Comparison of ENCODE assay signal across 8 mouse cellular contexts in genomic region chrX:119927081-119927571, GRCm38 (mm10). TPM values are rescaled to one million over a fixed set of nuclear protein-coding genes. Genes with fewer than 3 reads are reported as not detected.
DNase-seq lines count a peak whose midpoint lies in the region; ATAC-seq and TF ChIP-seq lines count a peak whose summit lies in the region.

Pabpc5 (plus strand) TSS chrX:119927196.

- peak; percentile 94 for ATAC-seq in embryonic facial prominence, embryonic 11.5 days (replicated peaks; ENCODE audit: insufficient number of reproducible peaks, low FRiP score, low TSS enrichment, low read depth)
- ATAC-seq in midbrain, embryonic 12.5 days (ENCODE audit: low FRiP score, low read depth) = peak; percentile 99
- ATAC-seq in stomach, embryonic 14.5 days (ENCODE audit: insufficient number of reproducible peaks, insufficient read depth, low FRiP score, low read depth) = peak; percentile 92

- H3K4me3 ChIP-seq in embryonic facial prominence, embryonic 11.5 days (ENCODE audit: low read depth, low read length) = peak within 1 kb of the TSS; percentile 37
- no peak within 1 kb of the TSS for H3K4me3 ChIP-seq in kidney, adult 2 months (ENCODE audit: insufficient read depth, low read depth, low read length)
- H3K4me3 ChIP-seq in midbrain, embryonic 12.5 days = peak within 1 kb of the TSS; percentile 40
- peak within 1 kb of the TSS; percentile 33 for H3K4me3 ChIP-seq in stomach, embryonic 14.5 days (ENCODE audit: low read depth, low read length)

- H3K27me3 ChIP-seq in embryonic facial prominence, embryonic 11.5 days (ENCODE audit: control insufficient read depth, insufficient read depth, low read length) = no peaks in the 10 kb centered on the region
- H3K27me3 ChIP-seq in kidney, adult 2 months (replicated peaks; ENCODE audit: control insufficient read depth, insufficient read depth, low read length) = no peaks in the 10 kb centered on the region
- H3K27me3 ChIP-seq in midbrain, embryonic 12.5 days = no peaks in the 10 kb centered on the region
- H3K27me3 ChIP-seq in stomach, embryonic 14.5 days (ENCODE audit: control insufficient read depth, insufficient read depth, low read length) = no peaks in the 10 kb centered on the region

- H3K4me1 ChIP-seq in embryonic facial prominence, embryonic 11.5 days (ENCODE audit: control insufficient read depth, insufficient read depth, low read length) = no peaks in the 10 kb centered on the region
- no peaks in the 10 kb centered on the region for H3K4me1 ChIP-seq in kidney, adult 2 months (ENCODE audit: control insufficient read depth, insufficient read depth, low read length)
- no peaks in the 10 kb centered on the region for H3K4me1 ChIP-seq in midbrain, embryonic 12.5 days
- no peaks in the 10 kb centered on the region for H3K4me1 ChIP-seq in stomach, embryonic 14.5 days (ENCODE audit: control insufficient read depth, insufficient read depth, low read length)

- no peaks in the 10 kb centered on the region for H3K9me3 ChIP-seq in embryonic facial prominence, embryonic 11.5 days (replicated peaks; ENCODE audit: control insufficient read depth, low read length)
- no peaks in the 10 kb centered on the region for H3K9me3 ChIP-seq in midbrain, embryonic 12.5 days
- no peaks in the 10 kb centered on the region for H3K9me3 ChIP-seq in stomach, embryonic 14.5 days (ENCODE audit: control insufficient read depth, low read depth, low read length)

- intact Hi-C loops in left cerebral cortex, postnatal 36 days (cut with DNase I) = no loop called here

- no peak for TF ChIP-seq POLR2A in kidney, adult 2 months (IDR thresholded peaks at IDR 0.05; ENCODE audit: low read depth, low read length)

- no peaks in the 10 kb centered on the region for H3K36me3 ChIP-seq in embryonic facial prominence, embryonic 11.5 days (replicated peaks; ENCODE audit: control insufficient read depth, insufficient read depth, low read depth, low read length)
- no peaks in the 10 kb centered on the region for H3K36me3 ChIP-seq in kidney, adult 2 months (ENCODE audit: control insufficient read depth, insufficient read depth, low read length)
- H3K36me3 ChIP-seq in midbrain, embryonic 12.5 days = no peaks in the 10 kb centered on the region
- H3K36me3 ChIP-seq in stomach, embryonic 14.5 days (ENCODE audit: control insufficient read depth, insufficient read depth, low read length) = no peaks in the 10 kb centered on the region

- peak within 1 kb of the TSS; percentile 41; the same call in 1 of the 2 replicates for H3K27ac ChIP-seq in embryonic facial prominence, embryonic 11.5 days (replicated peaks; ENCODE audit: low read depth, low read length)
- H3K27ac ChIP-seq in kidney, adult 2 months (ENCODE audit: insufficient read depth, low read depth, low read length) = no peak within 1 kb of the TSS
- H3K27ac ChIP-seq in midbrain, embryonic 12.5 days (replicated peaks) = peak within 1 kb of the TSS; percentile 87
- no peak within 1 kb of the TSS for H3K27ac ChIP-seq in stomach, embryonic 14.5 days (ENCODE audit: low read length)

- DNase-seq in adrenal gland, postnatal 25 days = peak; percentile 48
- peak; percentile 65 for DNase-seq in embryonic facial prominence, embryonic 11.5 days (ENCODE audit: low spot score)
- DNase-seq in heart, adult 18-20 months = peak; percentile 56 to 65
- peak; percentile 6 for DNase-seq in kidney, adult 2 months
- peak; percentile 73 to 75 for DNase-seq in left cerebral cortex, postnatal 36 days (ENCODE audit: low spot score in 2 of 2)
- no peak for DNase-seq in thymus, adult 18-20 months

- 9% methylated on average over 21 of the region's 21 CpGs for WGBS in embryonic facial prominence, embryonic 11.5 days
- WGBS in kidney, adult 2 months = 3% methylated on average over 21 of the region's 21 CpGs
- 7% methylated on average over 21 of the region's 21 CpGs for WGBS in midbrain, embryonic 12.5 days
- 14% methylated on average over 21 of the region's 21 CpGs for WGBS in stomach, embryonic 14.5 days

- H3K9ac ChIP-seq in embryonic facial prominence, embryonic 11.5 days (replicated peaks; ENCODE audit: low read length) = peak within 1 kb of the TSS; percentile 57
- H3K9ac ChIP-seq in midbrain, embryonic 12.5 days (replicated peaks) = peak within 1 kb of the TSS; percentile 39
- H3K9ac ChIP-seq in stomach, embryonic 14.5 days (replicated peaks; ENCODE audit: low read depth, low read length) = no peak within 1 kb of the TSS

- peak within 1 kb of the TSS; percentile 29 for H3K4me2 ChIP-seq in embryonic facial prominence, embryonic 11.5 days (ENCODE audit: low read depth, low read length)
- peak within 1 kb of the TSS; percentile 47 for H3K4me2 ChIP-seq in midbrain, embryonic 12.5 days (replicated peaks)
- H3K4me2 ChIP-seq in stomach, embryonic 14.5 days (replicated peaks; ENCODE audit: low read depth, low read length) = peak within 1 kb of the TSS; percentile 35

- no peak for TF ChIP-seq CTCF in kidney, adult 2 months (conservative IDR thresholded peaks at IDR 0.05; ENCODE audit: insufficient read depth, insufficient read length, low read depth, low read length)

RNA-seq across cellular contexts. Expression of gene Pabpc5, which starts in this region (rescaled TPM):
- total RNA-seq in adrenal gland, postnatal 25 days (2021) = 0.30 TPM in 1 of 2 replicates, not detected in the other
- polyA plus RNA-seq in embryonic facial prominence, embryonic 11.5 days (2014; fragmentation: Nextera tagmentation; extraction: Ambion mirVana) = 0.25 and 0.31 TPM in 2 replicates
- total RNA-seq in heart, adult 18-20 months (2021) = under 1 TPM in 1 of 2 experiments, not detected in 1; 0.10 TPM
- 0.04 TPM in 1 of 2 replicates, not detected in the other for polyA plus RNA-seq in kidney, adult 2 months (2012; rRNA removed)
- 1 to 10 TPM; 3.9 to 4.0 TPM for total RNA-seq in left cerebral cortex, postnatal 36 days (2021)
- polyA plus RNA-seq in midbrain, embryonic 12.5 days (2016; fragmentation: Nextera tagmentation; extraction: Ambion mirVana) = 0.34 and 0.67 TPM in 2 replicates
- polyA plus RNA-seq in stomach, embryonic 14.5 days (2014; fragmentation: Nextera tagmentation; extraction: Ambion mirVana) = 0.53 and 0.69 TPM in 2 replicates

Comparison
In these comparisons a context has a peak if more than half of its experiments do, and no peak if none do; other contexts are left out.
1. Peak in DNase-seq in adrenal gland, postnatal 25 days; RNA of the gene not detected or under 1 TPM.
2. Peak in DNase-seq, ATAC-seq, H3K4me3 ChIP-seq, H3K27ac ChIP-seq, H3K9ac ChIP-seq and H3K4me2 ChIP-seq in embryonic facial prominence, embryonic 11.5 days; RNA of the gene not detected or under 1 TPM.
3. Peak in DNase-seq in heart, adult 18-20 months; RNA of the gene not detected or under 1 TPM.
4. Peak in DNase-seq in kidney, adult 2 months; RNA of the gene not detected or under 1 TPM.
5. Peak in ATAC-seq, H3K4me3 ChIP-seq, H3K27ac ChIP-seq, H3K9ac ChIP-seq and H3K4me2 ChIP-seq in midbrain, embryonic 12.5 days; RNA of the gene not detected or under 1 TPM.
6. Peak in ATAC-seq, H3K4me3 ChIP-seq and H3K4me2 ChIP-seq in stomach, embryonic 14.5 days; RNA of the gene not detected or under 1 TPM.
7. DNase-seq: peak in left cerebral cortex, postnatal 36 days (2 of 2); none in thymus, adult 18-20 months (0 of 2).
8. Peak in every context shown above with its lines, with median percentiles within 50 percentile points of each other: ATAC-seq and H3K4me2 ChIP-seq.